Mouse (Mus musculus): ENCODE data around the gene Ap2b1. TPM values are rescaled to one million over a fixed set of nuclear protein-coding genes. Genes with fewer than 3 reads are reported as not detected.

The Ap2b1 gene
- polyA plus RNA-seq, 1 experiment, result 115 TPM

DNA sequence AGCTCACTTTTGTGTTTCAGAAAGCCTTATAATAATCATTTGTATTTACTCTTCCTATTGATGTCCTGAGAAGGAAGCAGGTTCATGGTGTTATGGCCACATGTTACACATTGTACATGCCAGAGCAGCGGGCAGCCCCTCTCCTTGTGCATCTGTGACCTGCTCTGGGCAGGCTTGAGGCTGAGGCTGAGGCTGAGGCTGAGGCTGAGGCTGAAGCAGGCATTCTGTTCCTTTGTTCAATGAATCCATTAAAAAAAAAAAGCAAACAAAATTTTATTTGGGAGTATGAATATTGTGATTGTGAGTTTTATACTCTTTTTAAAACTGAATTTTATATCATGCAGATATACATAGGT, 84.7 kb downstream of the Ap2b1 start:
- H3K4me1 ChIP-seq (ENCODE audit: control insufficient read depth, insufficient read depth, low read length), result no peaks in the 10 kb centered on the region
- H3K27ac ChIP-seq (ENCODE audit: insufficient read depth, low read length), result no peak overlapping the region
- TF ChIP-seq POLR2A (IDR thresholded peaks at IDR 0.05; ENCODE audit: low read depth, low read length) (no peak), CTCF (IDR thresholded peaks at IDR 0.05; ENCODE audit: borderline replicate concordance, insufficient read depth, low read length) (no peak)
- H3K4me3 ChIP-seq (ENCODE audit: insufficient read depth, low read length), result no peak overlapping the region

DNA sequence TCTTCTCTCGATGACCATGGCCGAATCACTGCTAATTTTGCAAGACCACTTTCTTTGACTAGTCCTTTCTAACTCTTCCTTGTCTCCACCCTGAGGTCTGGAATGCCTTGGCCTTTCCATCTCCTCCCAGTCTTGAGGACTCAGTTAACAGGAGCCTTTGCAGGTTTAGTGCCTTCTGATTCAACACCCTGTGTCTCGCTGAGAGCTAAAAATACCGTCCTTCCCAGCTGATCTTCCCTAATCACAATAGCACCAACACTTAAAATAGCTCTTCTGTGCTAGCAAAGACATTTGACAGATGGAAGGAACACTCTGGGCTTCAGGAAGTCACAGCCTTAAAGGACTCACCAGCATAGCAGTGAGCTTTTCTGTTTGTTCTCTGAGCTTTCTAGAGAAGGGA, 94.2 kb downstream of the Ap2b1 start:
- no peaks in the 10 kb centered on the region for H3K4me1 ChIP-seq (ENCODE audit: control insufficient read depth, insufficient read depth, low read length)
- TF ChIP-seq POLR2A (IDR thresholded peaks at IDR 0.05; ENCODE audit: low read depth, low read length) (no peak), CTCF (IDR thresholded peaks at IDR 0.05; ENCODE audit: borderline replicate concordance, insufficient read depth, low read length) (no peak)
- H3K4me3 ChIP-seq (ENCODE audit: insufficient read depth, low read length), result no peak overlapping the region
- no peak overlapping the region for H3K27ac ChIP-seq (ENCODE audit: insufficient read depth, low read length)

DNA sequence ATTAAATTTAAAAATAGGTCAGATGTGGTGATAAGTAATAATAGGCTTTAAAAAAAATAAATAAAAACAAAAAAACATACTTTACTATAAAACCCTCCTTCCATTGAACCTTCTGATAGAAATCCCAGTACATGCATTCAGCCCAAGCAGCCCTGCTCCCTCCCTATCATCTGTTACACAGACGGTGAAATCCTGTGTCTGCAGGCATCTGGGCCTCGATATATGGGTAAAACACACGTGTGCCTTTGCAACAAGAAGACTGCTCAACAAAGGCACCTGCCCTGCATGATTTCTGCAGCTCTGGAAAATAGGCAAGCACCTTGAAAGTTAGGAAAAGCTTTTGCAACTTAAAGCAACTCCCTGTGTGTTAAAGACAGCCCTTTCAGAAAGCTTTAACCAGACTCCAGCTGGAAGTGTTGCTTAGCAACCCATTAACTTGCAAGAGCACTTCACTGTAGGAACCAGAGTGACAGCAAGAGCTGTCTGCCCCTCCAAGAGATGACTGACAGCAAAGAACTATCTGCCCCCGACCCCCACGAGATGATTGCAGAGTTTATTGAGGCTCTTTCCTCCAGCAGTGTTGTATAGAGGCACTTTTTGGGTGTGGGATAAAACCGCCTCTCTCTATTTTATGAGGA, 96.1 kb downstream of the Ap2b1 start:
- Histone ChIP-seq H3K4me3 (ENCODE audit: insufficient read depth, low read length) (no peak overlapping the region), H3K27ac (ENCODE audit: insufficient read depth, low read length) (no peak overlapping the region), H3K4me1 (ENCODE audit: control insufficient read depth, insufficient read depth, low read length) (no peaks in the 10 kb centered on the region)
- TF ChIP-seq POLR2A (IDR thresholded peaks at IDR 0.05; ENCODE audit: low read depth, low read length) (no peak), CTCF (IDR thresholded peaks at IDR 0.05; ENCODE audit: borderline replicate concordance, insufficient read depth, low read length) (no peak)

- TF ChIP-seq POLR2A (IDR thresholded peaks at IDR 0.05; ENCODE audit: low read depth, low read length) (no peak), CTCF (IDR thresholded peaks at IDR 0.05; ENCODE audit: borderline replicate concordance, insufficient read depth, low read length) (no peak)
- H3K4me3 ChIP-seq (ENCODE audit: insufficient read depth, low read length), result no peak overlapping the region
- H3K4me1 ChIP-seq (ENCODE audit: control insufficient read depth, insufficient read depth, low read length), result no peaks in the 10 kb centered on the region
- no peak overlapping the region for H3K27ac ChIP-seq (ENCODE audit: insufficient read depth, low read length)
These were observed 98.8 kb downstream of the Ap2b1 start for GRCm38 (mm10) chr11:83397626-83398025.

- Histone ChIP-seq H3K27ac (ENCODE audit: insufficient read depth, low read length) (no peak overlapping the region), H3K4me1 (ENCODE audit: control insufficient read depth, insufficient read depth, low read length) (no peaks in the 10 kb centered on the region), H3K4me3 (ENCODE audit: insufficient read depth, low read length) (no peak overlapping the region)
- TF ChIP-seq CTCF (IDR thresholded peaks at IDR 0.05; ENCODE audit: borderline replicate concordance, insufficient read depth, low read length), result no peak
- no peak for TF ChIP-seq POLR2A (IDR thresholded peaks at IDR 0.05; ENCODE audit: low read depth, low read length)
These were observed 99.9 kb downstream of the Ap2b1 start for GRCm38 (mm10) chr11:83398724-83399123.

GRCm38 (mm10) chr11:83403787-83404186, 105.0 kb downstream of the Ap2b1 start:
- H3K4me3 ChIP-seq (ENCODE audit: insufficient read depth, low read length), result no peak overlapping the region
- TF ChIP-seq POLR2A (IDR thresholded peaks at IDR 0.05; ENCODE audit: low read depth, low read length) (no peak), CTCF (IDR thresholded peaks at IDR 0.05; ENCODE audit: borderline replicate concordance, insufficient read depth, low read length) (no peak)
- no peaks in the 10 kb centered on the region for H3K4me1 ChIP-seq (ENCODE audit: control insufficient read depth, insufficient read depth, low read length)
- H3K27ac ChIP-seq (ENCODE audit: insufficient read depth, low read length), result no peak overlapping the region

GRCm38 (mm10) chr11:83406391-83406790, 107.6 kb downstream of the Ap2b1 start:
- H3K4me1 ChIP-seq (ENCODE audit: control insufficient read depth, insufficient read depth, low read length), result no peaks in the 10 kb centered on the region
- H3K4me3 ChIP-seq (ENCODE audit: insufficient read depth, low read length), result no peak overlapping the region
- H3K27ac ChIP-seq (ENCODE audit: insufficient read depth, low read length), result no peak overlapping the region
- TF ChIP-seq POLR2A (IDR thresholded peaks at IDR 0.05; ENCODE audit: low read depth, low read length), result no peak
- TF ChIP-seq CTCF (IDR thresholded peaks at IDR 0.05; ENCODE audit: borderline replicate concordance, insufficient read depth, low read length), result no peak

GRCm38 (mm10) chr11:83408242-83408641, 109.4 kb downstream of the Ap2b1 start:
- TF ChIP-seq CTCF (IDR thresholded peaks at IDR 0.05; ENCODE audit: borderline replicate concordance, insufficient read depth, low read length) (no peak), POLR2A (IDR thresholded peaks at IDR 0.05; ENCODE audit: low read depth, low read length) (no peak)
- Histone ChIP-seq H3K4me3 (ENCODE audit: insufficient read depth, low read length) (no peak overlapping the region), H3K4me1 (ENCODE audit: control insufficient read depth, insufficient read depth, low read length) (no peaks in the 10 kb centered on the region), H3K27ac (ENCODE audit: insufficient read depth, low read length) (no peak overlapping the region)

DNA sequence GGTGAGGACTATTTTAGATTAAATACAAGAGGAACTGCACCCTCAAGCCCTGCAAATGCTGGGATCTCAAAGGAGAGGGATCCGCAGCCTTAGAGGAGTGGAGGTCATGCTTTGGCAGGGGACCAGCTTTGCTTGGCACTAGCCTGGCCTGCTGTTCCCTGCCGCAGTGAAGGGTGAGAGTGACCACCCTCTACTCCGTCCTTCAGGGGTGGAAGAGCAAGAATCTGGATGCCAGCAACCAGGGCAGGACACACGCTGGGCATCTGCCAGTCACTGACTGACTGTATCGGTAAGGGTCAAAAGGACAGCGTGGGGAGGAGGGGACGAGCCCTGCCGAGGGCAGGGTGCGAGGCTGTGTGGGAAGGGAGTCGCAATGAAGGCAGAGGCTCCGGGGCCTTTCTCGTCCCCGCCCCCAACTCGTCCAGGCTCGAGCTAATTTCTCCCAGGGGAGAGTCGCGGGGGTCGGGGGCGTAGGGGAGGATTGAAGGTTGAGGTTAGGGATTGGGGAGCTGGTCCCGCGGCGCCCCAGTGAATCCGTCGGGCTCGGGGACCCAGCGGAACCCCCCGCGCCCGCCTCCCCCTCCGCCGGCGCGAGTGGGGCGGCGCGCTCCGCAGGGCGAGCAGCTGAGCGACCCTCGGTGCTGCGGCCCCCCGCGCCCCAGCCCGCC, 110.4 kb downstream of the Ap2b1 start, which contains the start of gene Rasl10b:
Rasl10b (plus strand) TSS at position 51 of the 668 bp plus-strand sequence.
- H3K4me3 ChIP-seq (ENCODE audit: insufficient read depth, low read length), result peak within 1 kb of the TSS; percentile 20
- TF ChIP-seq CTCF (IDR thresholded peaks at IDR 0.05; ENCODE audit: borderline replicate concordance, insufficient read depth, low read length) (no peak), POLR2A (IDR thresholded peaks at IDR 0.05; ENCODE audit: low read depth, low read length) (no peak)
- no peaks in the 10 kb centered on the region for H3K4me1 ChIP-seq (ENCODE audit: control insufficient read depth, insufficient read depth, low read length)
- no peak within 1 kb of the TSS for H3K27ac ChIP-seq (ENCODE audit: insufficient read depth, low read length)

- H3K4me3 ChIP-seq (ENCODE audit: insufficient read depth, low read length), result peak overlapping the region; percentile 20; the same call in 1 of the 2 replicates
- no peaks in the 10 kb centered on the region for H3K4me1 ChIP-seq (ENCODE audit: control insufficient read depth, insufficient read depth, low read length)
- no peak for TF ChIP-seq POLR2A (IDR thresholded peaks at IDR 0.05; ENCODE audit: low read depth, low read length)
- TF ChIP-seq CTCF (IDR thresholded peaks at IDR 0.05; ENCODE audit: borderline replicate concordance, insufficient read depth, low read length), result no peak
- H3K27ac ChIP-seq (ENCODE audit: insufficient read depth, low read length), result no peak overlapping the region
These were observed 111.0 kb downstream of the Ap2b1 start for GRCm38 (mm10) chr11:83409792-83410291.

Measured in embryonic fibroblast, embryonic 13.5 days (primary cell).